Comparison of ENCODE assay signal across 11 mouse cellular contexts in the genomic region with DNA sequence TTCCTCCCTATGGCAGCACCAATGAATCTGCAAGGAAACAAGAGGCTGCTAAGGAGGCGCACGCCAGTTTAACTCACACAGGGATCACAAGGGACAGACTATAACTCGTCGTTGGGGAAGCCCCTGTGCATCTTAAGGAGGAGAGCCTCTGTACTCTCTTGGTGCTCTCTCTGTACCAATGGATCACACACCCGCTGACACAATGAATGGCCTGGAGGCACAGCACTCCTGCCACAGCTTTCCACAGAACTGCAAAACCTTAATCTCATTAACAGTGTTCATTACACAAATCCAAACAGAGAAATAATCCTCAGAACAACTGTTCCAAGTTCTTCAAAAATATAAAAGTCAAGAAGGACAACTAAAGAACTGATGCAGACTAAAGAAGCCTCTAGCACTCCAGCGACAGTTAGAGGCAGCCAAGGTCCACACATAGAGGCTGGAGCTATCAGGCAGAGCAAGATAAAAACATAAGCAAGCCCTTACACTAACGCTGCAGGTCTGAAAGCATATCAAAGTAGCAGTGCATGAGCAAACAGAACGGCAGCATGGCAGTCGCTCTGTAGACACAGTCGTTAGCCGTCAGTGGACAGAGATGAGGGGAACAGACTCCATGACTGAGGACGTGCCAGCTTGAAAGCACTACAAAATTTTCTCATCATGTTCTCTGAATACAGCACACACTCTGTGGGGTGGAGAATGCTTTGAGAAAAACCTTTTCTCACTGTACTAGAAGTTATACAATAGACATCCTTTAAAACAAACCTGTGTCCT. TPM values are rescaled to one million over a fixed set of nuclear protein-coding genes. Genes with fewer than 3 reads are reported as not detected.
A peak's percentile ranks its signal among the peaks of the same experiment; 100 is the strongest.
DNase-seq lines count a peak whose midpoint lies in the region; ATAC-seq lines count a peak whose summit lies in the region.
"Had no signal": no experiment of that assay in that cellular context is flagged by ENCODE, and none has a peak within 500 bp of the region (broad histone marks: within the 10 kb centered on the region; RNA-seq: fewer than 3 reads in every experiment).

No protein-coding gene starts in this region.

- no peaks in the 10 kb centered on the region for H3K27me3 ChIP-seq in heart, embryonic 16.5 days (ENCODE audit: control insufficient read depth, insufficient read depth, low read length)
- no peaks in the 10 kb centered on the region for H3K27me3 ChIP-seq in embryonic facial prominence, embryonic 13.5 days
- H3K27me3 ChIP-seq in forebrain, embryonic 16.5 days (replicated peaks; ENCODE audit: control insufficient read depth, insufficient read depth, low read length) = no peaks in the 10 kb centered on the region
- H3K27me3 ChIP-seq in midbrain, embryonic 12.5 days = no peaks in the 10 kb centered on the region

- ATAC-seq in heart, embryonic 16.5 days (replicated peaks; ENCODE audit: extremely low read depth, insufficient read depth, low FRiP score) = peak; percentile 63
- no peak for ATAC-seq in embryonic facial prominence, embryonic 13.5 days (ENCODE audit: insufficient number of reproducible peaks, insufficient read depth, low FRiP score, low TSS enrichment, low read depth)
- ATAC-seq in forebrain, embryonic 16.5 days = peak; percentile 34; the same call in 1 of the 2 replicates
- 0 out of 2 replicates have a peak, but pooled peaks have one; percentile 56 for ATAC-seq in midbrain, embryonic 12.5 days (ENCODE audit: low FRiP score, low read depth)

- peak overlapping the region; percentile 73 for H3K27ac ChIP-seq in heart, embryonic 16.5 days (ENCODE audit: low read length)
- peak overlapping the region; percentile 60 for H3K27ac ChIP-seq in embryonic facial prominence, embryonic 13.5 days
- H3K27ac ChIP-seq in forebrain, embryonic 16.5 days (ENCODE audit: low read length) = peak overlapping the region; percentile 35
- peak overlapping the region; percentile 57 for H3K27ac ChIP-seq in midbrain, embryonic 12.5 days (replicated peaks)

- no peaks in the 10 kb centered on the region for H3K36me3 ChIP-seq in heart, embryonic 16.5 days (ENCODE audit: control insufficient read depth, insufficient read depth)
- H3K36me3 ChIP-seq in embryonic facial prominence, embryonic 13.5 days = no peaks in the 10 kb centered on the region
- H3K36me3 ChIP-seq in forebrain, embryonic 16.5 days (ENCODE audit: control insufficient read depth, insufficient read depth) = no peaks in the 10 kb centered on the region
- H3K36me3 ChIP-seq in midbrain, embryonic 12.5 days = no peaks in the 10 kb centered on the region

- WGBS in heart, embryonic 16.5 days = 36% methylated on average over 12 of the region's 12 CpGs
- WGBS in embryonic facial prominence, embryonic 13.5 days = 39% methylated on average over 12 of the region's 12 CpGs
- 20% methylated on average over 12 of the region's 12 CpGs for WGBS in forebrain, embryonic 16.5 days
- 31% methylated on average over 12 of the region's 12 CpGs for WGBS in midbrain, embryonic 12.5 days

- H3K4me3 ChIP-seq in heart, embryonic 16.5 days (ENCODE audit: low read length) = no peak overlapping the region
- H3K4me3 ChIP-seq in embryonic facial prominence, embryonic 13.5 days = no peak overlapping the region
- H3K4me3 ChIP-seq in forebrain, embryonic 16.5 days (replicated peaks; ENCODE audit: low read length) = no peak overlapping the region
- H3K4me3 ChIP-seq in midbrain, embryonic 12.5 days = no peak overlapping the region

- peaks cover 29% of the 10 kb centered on the region for H3K4me1 ChIP-seq in heart, embryonic 16.5 days (ENCODE audit: control insufficient read depth, insufficient read depth, low read length)
- H3K4me1 ChIP-seq in embryonic facial prominence, embryonic 13.5 days = peaks cover 26% of the 10 kb centered on the region
- H3K4me1 ChIP-seq in forebrain, embryonic 16.5 days (replicated peaks; ENCODE audit: control insufficient read depth, insufficient read depth, low read length) = peaks cover 21% of the 10 kb centered on the region
- peaks cover 19% of the 10 kb centered on the region for H3K4me1 ChIP-seq in midbrain, embryonic 12.5 days

- H3K4me2 ChIP-seq in heart, embryonic 16.5 days (ENCODE audit: low read depth, low read length) = peak overlapping the region; percentile 16; the same call in 1 of the 2 replicates
- no peak overlapping the region for H3K4me2 ChIP-seq in embryonic facial prominence, embryonic 13.5 days
- H3K4me2 ChIP-seq in forebrain, embryonic 16.5 days (ENCODE audit: low read length) = peak overlapping the region; percentile 2; the same call in 1 of the 2 replicates
- H3K4me2 ChIP-seq in midbrain, embryonic 12.5 days (replicated peaks) = no peak overlapping the region

- DNase-seq in heart, postnatal 10 days = no peak
- DNase-seq in ovary, adult 18-20 months (ENCODE audit: low spot score) = no peak
- DNase-seq in B cell, adult 2 months = no peak
- DNase-seq in kidney, adult 18-20 months = no peak
- DNase-seq: adrenal gland, postnatal 25 days; cerebellum, adult 18-20 months; kidney, adult 8-10 months had no signal

- no peaks in the 10 kb centered on the region for H3K9me3 ChIP-seq in heart, embryonic 16.5 days (replicated peaks; ENCODE audit: control insufficient read depth, low read length)
- H3K9me3 ChIP-seq in embryonic facial prominence, embryonic 13.5 days = no peaks in the 10 kb centered on the region
- H3K9me3 ChIP-seq in forebrain, embryonic 16.5 days (ENCODE audit: control insufficient read depth, low read length) = no peaks in the 10 kb centered on the region
- no peaks in the 10 kb centered on the region for H3K9me3 ChIP-seq in midbrain, embryonic 12.5 days

- H3K9ac ChIP-seq in heart, embryonic 16.5 days (ENCODE audit: low read length) = peak overlapping the region; percentile 22; the same call in 1 of the 2 replicates
- no peak overlapping the region for H3K9ac ChIP-seq in embryonic facial prominence, embryonic 13.5 days
- H3K9ac ChIP-seq in forebrain, embryonic 16.5 days (replicated peaks; ENCODE audit: low read depth, low read length) = no peak overlapping the region
- no peak overlapping the region for H3K9ac ChIP-seq in midbrain, embryonic 12.5 days (replicated peaks)

- intact Hi-C loops in heart, postnatal 10 days (cut with DNase I) = no loop called here

RNA-seq across cellular contexts. Expression of a gene that starts 38.5 kb away (rescaled TPM):
- polyA plus RNA-seq in heart, embryonic 16.5 days (2015; fragmentation: Nextera tagmentation; extraction: Ambion mirVana) = 9.9 and 10.3 TPM in 2 replicates
- 10 to 100 TPM; 10.0 to 14.1 TPM for total RNA-seq in heart, postnatal 10 days (2021)
- 17.2 and 20.4 TPM in 2 replicates for polyA plus RNA-seq in embryonic facial prominence, embryonic 13.5 days (2015; fragmentation: Nextera tagmentation; extraction: Ambion mirVana)
- polyA plus RNA-seq in forebrain, embryonic 16.5 days (2015; fragmentation: Nextera tagmentation; extraction: Ambion mirVana) = 6.4 and 7.1 TPM in 2 replicates
- polyA plus RNA-seq in midbrain, embryonic 12.5 days (2016; fragmentation: Nextera tagmentation; extraction: Ambion mirVana) = 12.2 and 13.2 TPM in 2 replicates

Comparison
In these comparisons a context has a peak if more than half of its experiments do, and no peak if none do; other contexts are left out.
1. H3K4me2 ChIP-seq: peak in heart, embryonic 16.5 days (single experiment) and forebrain, embryonic 16.5 days (single experiment); none in embryonic facial prominence, embryonic 13.5 days (single experiment) and midbrain, embryonic 12.5 days (single experiment).
2. Peak in every context shown above with its lines, with median percentiles within 50 percentile points of each other: H3K27ac ChIP-seq.